Mouse (Mus musculus): ENCODE data around the gene Zfp108.

GRCm38 (mm10) chr7:24299823-24300481 lies 45.4 kb downstream of the Zfp108 start:
- TF ChIP-seq CTCF (IDR thresholded peaks at IDR 0.05; ENCODE audit: borderline replicate concordance, insufficient read depth, low read length) (no peak), POLR2A (IDR thresholded peaks at IDR 0.05; ENCODE audit: low read depth, low read length) (no peak)

All from embryonic fibroblast, embryonic 13.5 days (primary cell).